Mouse (Mus musculus) cerebellum, postnatal 14 days (tissue): ENCODE measurements around the gene Fgf4.
"Not testable (repeated sequence)": the region's sequence is repeated elsewhere in the genome, so short reads cannot be mapped to it uniquely, and the experiment has no call there.

Experiments
- DNase-seq, 2 experiments: peaks; one replicate each; pipeline ENCODE4 v3.0.0; 2021; ENCODE audit warnings: mixed read lengths in 2 of 2

The Fgf4 gene

DNA sequence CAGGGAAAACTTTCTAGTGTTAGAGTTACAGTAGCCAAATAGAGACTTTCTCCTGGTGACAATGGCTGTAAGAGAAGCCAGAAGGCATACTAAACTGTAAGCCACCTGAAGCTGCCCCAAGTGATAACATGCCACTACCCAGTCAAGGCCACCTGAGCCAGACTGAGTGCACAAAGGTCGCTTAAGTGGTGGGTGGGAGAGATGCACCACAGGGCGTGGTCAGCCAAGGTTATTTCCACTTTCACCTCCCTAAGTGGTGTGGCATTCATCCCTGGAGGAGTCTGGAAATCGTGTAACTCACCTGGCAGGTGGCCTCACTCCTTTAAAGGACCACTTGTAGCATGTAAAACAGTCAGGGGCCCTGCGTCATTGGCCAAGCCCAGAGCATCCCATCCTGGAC lies 20.0 kb downstream of the Fgf4 start:
- DNase-seq, result no peak

DNA sequence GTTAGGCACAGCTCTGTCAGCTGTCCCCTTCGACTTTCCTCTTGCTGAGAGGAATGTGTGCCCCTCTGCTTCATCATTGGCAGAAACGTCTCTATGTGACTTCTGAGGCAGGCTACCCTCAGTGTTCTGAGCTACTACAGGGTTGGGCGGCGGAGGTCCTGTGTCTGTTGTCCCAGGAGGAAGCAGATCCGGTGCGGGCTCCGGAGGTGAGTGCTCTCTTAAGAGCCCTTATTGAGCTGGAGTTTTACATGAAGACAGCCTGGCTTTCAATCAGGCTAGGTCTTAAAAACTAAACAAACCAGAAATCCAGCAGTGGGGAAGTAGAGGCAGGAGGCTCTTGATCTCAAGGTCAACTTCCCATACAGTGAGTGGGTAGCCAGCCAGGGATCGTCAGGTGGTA lies 20.4 kb downstream of the Fgf4 start:
- no peak for DNase-seq

DNA sequence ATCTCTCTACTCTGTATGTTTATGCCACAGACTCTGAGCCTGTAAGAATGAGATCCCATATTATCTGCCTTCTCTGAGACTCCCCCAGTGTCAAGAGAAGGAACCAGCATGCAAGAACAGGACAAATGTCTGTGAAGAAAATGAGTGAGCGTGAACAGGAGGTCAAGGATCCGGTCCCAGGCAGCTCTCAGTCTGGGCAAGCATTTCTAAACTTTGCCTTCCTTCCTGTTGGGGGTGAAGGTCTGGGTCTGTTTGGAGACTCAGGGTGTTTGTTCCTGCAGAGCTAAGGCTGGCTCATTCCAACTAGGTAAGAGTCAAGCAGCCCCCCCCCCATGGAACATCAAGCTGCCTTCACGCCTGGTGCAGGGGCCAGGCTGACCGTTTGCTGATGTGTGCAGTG lies 25.3 kb downstream of the Fgf4 start:
- no peak for DNase-seq

DNA sequence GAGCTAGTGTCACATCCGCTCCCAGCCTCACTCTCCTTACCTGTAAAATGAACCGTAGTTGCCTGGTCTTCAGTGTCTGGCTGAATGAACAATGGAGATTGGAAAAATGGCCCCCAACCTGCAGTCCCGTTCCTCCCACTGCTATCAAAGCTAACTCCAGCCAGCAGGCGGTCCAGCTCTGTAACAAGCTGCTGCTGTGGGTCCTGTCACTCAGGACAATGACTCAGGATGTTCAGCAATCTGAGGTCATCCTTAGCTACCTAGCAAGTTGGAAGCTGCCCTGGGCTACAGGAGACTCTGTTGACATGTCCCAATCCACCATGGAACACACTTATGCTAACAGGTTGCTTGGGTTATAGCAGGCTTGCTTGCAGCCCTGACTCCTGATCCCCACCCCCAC lies 26.0 kb downstream of the Fgf4 start:
- no peak for DNase-seq

DNA sequence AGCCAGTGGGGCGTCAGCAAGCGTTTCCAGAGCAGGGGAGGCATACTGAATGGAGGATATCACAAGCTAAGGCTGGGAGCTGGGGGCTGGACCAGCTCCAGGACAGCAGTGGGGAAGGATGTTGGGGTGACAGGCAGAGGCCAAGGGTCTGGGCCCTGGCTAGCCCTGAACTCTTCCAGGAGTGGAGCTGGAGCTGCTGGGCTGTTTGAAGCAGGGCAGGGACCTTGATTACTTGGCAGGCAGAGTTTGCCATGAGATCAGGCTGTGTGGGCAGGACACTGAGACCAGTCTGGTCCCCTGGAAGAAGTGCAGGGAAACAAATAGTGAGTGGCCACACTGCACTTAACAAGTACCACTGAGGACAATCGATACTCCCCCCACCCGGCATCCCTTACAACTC lies 27.1 kb downstream of the Fgf4 start:
- DNase-seq, result no peak

DNA sequence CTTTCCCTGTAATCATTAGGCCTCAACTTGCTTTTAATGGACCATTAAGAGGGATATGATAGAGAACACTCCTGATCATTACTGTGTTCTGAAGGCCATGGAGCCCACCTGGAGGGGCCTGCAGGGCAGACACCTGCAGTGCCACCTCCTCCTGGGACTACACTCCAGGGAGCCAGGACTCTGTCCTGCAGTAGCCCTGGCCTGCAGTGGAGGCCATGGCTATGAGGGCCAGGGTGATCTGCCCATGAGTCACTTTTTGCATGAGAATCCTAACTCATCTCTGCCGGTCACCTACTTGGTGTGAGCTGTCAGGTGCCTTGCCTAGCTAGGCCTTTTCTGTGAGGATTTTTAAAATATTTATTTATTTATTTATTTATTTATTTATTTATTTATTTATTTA lies 31.2 kb downstream of the Fgf4 start:
- no peak for DNase-seq

DNA sequence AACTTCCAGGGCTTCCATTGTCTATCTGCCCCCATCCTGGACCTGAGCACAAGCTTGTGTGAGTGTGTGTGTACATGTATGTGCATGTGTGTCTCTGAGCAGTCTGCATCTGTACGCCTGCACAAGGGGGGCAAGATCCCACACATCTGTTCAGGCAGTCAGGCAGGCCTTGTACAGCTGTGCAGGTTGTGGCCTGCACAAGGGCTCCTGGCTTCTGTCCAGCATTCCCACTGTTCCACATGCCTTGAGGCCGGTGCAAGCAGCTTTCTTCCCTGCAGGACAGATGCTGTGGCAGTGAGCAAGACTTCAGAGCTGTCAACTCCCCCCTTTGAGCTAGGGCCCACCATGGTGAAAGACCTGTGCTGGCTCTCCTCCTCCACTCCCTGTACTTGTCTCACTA lies 35.9 kb downstream of the Fgf4 start:
- no peak for DNase-seq

DNA sequence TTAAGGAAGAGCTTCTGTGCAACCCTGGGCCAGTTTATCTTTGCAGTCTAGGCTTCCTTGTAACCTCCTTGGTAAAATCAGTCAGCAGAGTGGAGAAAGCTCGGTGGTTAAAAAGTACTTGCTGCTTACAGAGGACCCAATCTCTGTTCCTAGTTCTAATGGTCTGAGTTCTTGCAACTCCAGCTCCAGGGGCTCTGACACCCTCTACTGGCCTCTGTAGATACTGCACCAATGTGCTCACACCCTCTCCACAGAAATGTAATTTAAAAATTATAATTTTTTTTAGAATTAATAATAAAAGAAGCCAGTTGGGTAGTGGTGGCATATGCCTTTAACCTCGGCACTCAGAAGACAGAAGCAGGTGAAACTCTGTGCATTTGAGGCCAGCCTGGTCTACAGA lies 40.5 kb downstream of the Fgf4 start:
- no peak for DNase-seq

DNA sequence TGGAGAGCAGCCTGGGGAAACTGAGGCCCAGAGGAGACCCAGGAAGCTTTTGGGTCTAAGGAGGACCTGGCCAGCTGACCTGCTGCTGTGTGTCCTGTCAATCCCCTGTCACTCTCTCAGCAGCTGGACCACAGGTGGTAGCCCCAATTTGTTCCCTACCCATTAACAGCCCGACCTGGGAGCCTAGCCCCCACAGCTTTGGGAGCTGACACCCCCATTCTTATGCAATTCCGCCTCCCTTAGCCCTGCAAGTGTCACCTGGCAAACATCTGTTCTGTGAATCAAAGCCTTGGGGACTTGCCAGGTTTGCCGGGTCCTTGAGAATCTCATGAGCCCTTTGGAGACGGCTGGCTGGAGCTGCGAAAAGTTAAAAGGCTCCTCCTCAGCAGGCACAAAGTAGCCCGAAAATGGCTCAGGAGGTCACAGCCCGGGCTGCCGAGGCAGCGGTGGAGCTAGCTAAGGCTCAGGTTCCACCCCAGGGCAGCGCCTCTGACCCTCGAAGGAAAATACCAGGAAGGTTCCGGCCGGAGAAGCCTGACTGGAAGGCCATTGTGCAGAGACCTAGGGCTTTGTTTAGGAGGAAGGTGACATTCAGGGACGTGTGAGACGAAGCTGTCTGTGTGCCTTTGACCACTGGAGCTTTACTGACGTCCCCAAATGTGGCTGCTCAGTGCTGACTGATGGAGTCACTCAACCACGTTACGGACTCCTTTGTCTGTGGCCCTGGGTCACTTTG lies 41.6 kb downstream of the Fgf4 start:
- DNase-seq, result no peak

DNA sequence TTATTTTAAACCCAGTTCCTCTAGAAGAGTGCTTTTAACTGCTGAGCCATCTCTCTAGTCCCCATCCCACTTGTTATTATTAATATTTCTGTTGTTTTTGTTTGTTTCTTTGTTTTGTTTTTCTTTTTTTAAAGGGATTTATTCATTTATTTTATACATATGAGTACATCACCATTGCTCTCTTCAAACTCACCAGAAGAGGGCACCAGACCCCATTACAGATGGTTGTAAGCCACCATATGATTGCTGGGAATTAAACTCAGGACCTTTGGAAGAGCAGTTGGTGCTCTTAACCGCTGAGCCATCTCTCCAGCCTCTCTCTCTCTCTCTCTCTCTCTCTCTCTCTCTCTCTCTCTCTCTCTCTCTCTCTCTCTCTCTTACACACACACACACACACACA lies 43.5 kb downstream of the Fgf4 start:
- not testable (repeated sequence) for DNase-seq

DNA sequence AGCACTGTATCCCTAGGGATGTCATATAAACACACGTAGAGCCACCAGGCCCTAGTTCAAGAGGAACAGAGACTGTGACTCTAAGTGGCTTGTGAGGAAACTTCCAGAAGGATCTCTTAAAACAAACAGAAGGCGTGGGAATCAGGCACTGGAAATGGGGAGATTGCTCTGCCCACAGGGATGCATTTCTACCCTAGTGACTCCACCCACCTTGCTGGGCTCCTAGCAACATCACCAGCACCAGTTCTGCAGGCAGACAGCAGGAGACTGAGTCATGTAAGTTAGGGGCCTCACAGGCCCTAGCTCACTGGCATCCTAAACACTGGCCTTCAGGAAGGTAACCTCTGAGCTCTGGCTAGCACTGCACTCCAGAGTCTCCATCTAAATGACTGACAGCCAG lies 44.7 kb downstream of the Fgf4 start:
- DNase-seq, result no peak

DNA sequence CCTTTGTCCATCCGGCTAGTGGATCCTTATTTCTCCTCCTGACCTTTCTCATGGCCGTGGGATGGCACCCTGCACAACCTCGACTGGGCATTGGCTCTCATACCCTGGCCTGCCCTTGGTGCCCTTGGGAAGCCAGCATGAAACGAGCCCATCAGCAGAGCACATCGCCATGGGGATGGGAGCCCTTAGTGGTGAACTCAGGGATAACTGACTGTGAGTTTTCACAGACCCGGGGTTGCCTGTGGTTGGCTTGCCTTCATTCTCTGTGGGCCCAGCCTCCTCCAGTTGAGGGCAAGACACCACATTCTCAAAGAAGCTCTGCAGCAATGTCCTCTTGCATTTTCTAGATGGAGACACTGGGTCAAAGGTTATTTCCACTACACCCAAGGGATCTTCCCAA lies 45.2 kb downstream of the Fgf4 start:
- no peak for DNase-seq

DNA sequence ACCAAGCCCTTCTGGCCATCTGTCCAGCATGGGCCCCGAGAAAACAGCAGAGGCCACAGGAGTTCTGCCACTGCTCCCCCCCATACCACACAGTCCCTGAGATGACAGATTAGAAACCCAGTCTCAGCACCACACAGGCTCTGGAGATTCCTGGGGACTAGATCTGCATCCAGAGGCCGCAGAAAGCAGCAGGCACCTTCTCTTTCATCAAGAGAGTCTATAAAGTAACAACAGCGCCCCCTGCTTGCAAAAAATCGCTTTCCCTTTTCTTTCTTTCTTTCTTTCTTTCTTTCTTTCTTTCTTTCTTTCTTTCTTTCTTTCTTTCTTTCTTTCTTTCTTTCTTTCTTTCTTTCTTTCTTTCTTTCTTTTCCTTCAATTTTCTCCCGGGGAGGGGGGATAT lies 47.0 kb downstream of the Fgf4 start:
- peak; percentile 46 to 73 for DNase-seq

DNA sequence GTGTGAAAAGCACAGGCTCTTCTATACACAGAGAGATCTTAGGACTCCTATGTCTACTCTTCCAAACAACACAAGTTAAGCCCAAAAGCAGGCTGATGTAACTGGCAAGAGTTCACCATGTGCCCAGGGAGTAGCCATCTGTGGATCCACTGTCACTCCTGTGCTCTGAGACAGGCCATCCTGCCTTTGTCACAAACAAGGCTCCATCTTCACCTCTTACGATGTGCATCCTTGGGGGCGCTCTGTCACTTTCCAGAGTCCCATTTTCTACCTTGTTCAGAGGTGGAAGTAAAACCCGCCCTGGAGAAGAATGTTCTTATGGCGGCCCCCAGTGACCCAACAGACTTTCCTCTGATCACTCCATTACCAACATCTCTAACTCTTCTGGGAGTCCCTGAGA lies 47.5 kb downstream of the Fgf4 start:
- no peak for DNase-seq

DNA sequence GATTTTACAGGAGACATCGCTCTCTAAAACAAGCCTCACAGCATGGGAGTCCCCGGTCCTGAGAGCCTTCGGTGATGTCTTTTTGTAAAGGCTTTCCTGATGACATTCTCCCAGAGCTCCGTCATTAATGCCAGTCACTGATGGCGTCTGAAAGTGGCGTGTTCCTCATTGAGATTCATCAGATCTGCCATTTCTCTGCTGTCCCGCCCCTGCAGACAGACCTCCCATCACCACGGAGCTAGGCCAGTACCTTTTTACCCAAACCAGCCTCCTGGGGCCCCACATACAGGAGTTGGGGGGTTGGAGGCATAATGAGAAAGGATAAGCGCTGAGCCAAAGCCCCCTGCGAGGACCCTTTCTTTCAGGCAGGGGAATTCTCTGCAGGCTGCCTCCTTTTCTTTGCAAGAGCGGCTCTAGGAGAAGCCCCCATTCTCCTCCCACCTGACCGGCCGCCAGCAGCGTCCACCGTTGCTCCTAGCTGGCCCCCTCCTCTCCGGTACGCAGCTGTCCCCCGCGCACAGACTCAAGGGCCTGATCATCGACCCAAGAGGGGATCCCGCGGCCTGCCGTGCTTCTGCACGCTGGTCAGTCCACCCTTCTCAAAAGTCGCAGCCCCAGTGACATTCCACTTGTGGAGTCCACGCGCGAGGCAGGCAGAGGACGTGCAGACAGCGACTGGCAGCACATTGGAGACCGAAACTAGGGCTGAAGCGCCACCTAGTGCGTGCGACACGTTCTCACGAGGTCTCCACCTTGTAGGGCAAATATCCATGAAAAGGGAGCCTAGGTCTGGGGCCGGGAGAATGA lies 48.3 kb downstream of the Fgf4 start:
- DNase-seq, result peak; percentile 86 to 89

DNA sequence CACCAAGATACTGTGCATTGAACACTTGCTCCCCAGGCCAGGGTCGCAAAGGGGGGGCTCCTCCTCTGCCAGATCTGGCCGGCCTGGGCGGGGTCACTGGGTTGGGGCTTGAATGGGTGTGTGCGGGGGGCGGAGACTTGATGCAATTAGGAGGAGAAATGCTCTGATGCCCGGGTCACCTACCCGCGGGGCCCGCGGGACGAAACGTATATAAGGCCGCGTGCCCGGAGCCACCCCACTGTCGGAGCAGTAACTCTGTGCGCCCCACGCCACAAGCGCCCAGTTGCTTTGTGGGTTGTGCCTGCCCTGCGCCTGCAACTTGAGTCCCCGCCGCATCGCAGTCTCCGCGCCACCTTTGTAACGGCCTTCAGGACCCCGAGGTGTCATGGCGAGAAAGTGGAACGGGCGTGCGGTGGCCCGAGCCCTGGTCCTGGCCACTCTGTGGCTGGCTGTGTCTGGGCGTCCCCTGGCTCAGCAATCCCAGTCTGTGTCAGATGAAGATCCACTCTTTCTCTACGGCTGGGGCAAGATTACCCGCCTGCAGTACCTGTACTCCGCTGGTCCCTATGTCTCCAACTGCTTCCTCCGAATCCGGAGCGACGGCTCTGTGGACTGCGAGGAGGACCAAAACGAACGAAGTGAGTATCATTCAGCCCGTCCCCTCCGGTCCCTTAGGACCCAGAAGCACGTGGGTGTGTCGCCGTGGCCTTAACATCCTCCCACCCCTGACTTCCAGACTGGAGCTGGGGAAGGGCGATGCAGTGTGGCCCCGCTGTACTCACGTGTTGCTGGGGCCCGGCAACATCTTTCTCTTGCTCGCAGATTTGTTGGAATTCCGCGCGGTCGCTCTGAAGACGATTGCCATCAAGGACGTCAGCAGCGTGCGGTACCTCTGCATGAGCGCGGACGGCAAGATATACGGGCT lies 49.4 kb downstream of the Fgf4 start, which contains the start of gene Fgf15:
TSS of gene Fgf15 (plus strand) at position 238 of the 925 bp plus-strand sequence.
- DNase-seq, result peak in 1 of 2 experiments; percentile 18

DNA sequence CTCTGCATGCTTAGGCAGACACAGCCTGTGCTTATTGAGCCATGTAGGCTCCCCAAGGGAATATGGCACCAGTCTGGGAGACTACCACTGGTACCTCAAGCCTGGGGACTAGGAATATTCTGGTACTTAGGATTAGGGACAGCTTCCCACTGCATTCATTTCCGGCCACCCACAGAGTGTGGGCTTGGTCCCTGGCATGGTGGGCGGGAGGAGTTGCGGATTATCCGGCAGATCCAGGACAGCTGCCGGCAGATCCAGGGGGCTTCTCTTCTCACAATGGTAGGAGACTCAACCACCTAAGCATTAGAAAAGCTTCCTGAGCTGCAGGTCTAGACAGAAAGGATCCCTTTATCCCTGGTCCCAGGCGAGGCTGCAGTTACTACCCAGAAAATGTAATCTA lies 51.3 kb downstream of the Fgf4 start:
- DNase-seq, result no peak

DNA sequence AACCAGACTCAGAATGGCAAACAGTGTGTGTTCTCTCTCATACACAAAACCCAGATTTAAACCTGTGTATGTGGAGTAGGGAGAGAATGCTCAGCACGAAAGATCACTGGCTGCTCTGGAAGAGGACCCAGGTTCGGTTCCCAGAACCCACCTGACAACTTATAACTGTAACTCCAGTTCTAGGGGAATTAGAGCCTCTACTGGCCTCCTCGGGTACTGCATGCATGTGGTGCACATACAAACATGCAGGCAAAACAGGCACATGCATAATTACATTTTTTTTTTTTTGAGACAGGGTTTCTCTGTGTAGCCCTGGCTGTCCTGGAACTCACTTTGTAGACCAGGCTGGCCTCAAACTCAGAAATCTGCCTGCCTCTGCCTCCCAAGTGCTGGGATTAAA lies 58.3 kb downstream of the Fgf4 start:
- DNase-seq, result peak in 1 of 2 experiments; percentile 39

DNA sequence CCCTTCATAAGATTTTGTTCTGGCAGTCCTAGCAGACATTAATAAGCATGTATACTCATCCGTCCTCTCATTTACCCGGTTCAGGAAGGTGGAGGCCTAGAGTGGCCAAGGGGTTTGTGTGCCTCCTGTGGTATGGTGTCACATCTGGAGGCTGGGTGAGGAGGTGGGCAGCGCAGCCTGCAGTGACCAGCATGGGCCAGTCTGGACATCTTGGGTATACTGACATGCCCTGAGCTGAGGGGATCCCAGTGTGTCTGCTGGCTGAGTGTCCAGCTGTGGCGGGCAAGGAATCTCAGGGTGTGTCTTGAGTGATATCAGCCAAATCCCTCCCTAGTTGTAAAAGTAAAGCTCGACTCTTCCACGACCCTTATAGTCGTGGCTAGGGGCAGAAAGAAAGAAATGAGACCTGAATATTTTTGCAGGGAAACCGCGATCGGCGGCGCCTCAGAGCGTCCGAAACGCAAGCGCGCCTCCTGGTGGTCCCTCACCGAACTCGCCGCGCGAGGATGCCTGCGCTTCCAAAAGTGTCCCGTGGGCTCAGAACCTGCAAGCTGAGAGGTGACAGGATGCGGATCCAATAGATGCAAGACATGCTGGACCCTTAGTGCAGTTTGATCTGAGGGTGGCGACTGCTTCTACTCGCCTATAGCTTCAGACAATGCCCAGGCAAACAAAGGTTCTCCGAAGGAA lies 59.7 kb downstream of the Fgf4 start:
- peak; percentile 81 to 88 for DNase-seq

DNA sequence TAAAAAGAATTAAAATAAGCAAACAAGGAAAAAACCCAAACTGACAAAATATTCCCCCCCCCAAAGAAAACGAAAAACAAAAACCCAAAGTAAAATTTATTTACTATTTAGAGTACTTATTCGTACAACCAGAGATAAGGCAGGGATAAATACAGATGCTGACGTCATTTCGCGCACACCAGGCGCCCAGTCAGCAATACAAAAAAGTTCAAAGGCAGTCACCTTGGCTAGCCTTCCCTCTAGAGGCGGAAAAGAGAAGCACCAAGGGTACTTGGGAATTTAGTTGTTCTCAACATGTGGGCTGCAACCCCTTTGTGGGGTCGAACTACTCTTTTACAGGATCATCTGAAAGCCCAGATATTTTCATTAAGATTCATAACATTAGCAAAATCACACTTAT lies 60.6 kb downstream of the Fgf4 start:
- DNase-seq, result no peak

DNA sequence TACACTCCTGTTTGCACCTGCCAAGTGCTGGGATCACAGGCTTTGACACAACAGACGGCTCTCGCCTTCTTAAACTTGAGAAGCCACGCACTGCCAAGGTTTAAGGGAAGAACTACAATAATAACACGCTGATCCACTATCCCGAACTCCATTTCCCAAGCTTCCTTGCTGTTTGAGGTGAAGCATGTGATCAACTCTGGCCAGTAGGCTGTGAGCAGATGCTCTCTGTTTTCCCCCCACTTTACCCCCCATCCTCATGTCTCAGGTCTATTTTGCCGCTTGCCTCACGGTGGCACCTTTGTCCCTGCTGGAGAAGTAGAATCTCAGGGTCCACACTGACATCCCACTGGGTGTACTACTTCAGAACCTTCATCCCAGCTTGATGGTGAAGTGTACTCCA lies 61.5 kb downstream of the Fgf4 start:
- no peak for DNase-seq

DNA sequence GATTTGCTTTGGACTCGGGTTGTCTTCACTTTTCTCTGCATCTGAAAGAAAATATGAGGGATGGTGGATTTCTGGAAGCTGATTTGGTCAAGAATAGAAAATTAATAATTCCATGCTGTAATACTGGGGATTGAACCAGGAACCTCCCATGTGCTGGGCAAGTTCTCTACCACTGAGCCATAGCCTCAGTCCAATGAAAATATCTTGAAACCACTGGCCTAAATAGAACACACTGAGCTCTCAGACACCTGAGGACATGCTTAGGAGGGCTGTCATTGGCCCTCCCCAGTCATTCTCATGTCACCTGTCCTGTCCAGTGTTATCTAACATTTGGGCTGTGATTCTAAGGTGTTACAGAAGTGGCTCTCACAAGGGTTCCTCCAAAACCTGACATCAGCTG lies 64.0 kb downstream of the Fgf4 start:
- DNase-seq, result no peak

DNA sequence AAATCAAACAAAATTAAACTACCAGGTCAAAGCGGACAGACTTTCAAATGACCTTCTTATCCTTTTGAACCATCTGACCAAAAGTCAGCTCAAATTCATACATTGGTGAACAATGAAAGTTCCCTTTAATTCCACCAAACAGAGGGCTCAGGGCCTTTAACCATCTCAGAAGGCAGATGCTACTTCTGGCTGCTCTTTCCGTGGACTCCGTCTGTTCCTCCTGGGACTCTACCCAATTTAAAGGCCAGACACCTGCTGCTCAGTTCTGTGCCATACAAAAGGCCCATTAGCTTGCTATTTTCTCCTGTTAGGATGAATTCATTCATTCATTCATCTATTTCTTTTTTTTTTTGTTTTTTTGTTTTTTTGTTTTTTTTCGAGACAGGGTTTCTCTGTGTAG lies 65.7 kb downstream of the Fgf4 start:
- peak; percentile 58 to 60 for DNase-seq
